24 mouse cellular contexts compared by ENCODE assay signal in the genomic region with DNA sequence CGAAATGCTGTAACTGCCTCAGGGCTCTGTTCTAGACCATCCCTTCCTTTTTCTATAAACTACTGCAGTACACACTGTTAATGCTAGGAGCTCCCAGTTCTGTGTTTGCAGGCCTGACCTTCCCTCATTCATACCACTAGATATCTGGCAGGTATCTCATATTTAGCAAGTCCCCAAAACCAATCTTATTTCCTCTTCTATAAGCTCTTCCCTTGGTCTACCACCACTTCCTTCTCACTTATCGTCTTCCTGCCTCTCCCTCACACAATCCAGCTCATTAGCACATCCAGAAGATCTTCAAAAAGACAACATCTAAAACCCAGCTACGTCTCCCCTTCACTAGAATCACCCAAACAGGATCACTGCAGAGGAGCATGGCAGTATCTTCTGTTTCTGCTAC. TPM values are rescaled to one million over a fixed set of nuclear protein-coding genes. Genes with fewer than 3 reads are reported as not detected.
A peak's percentile ranks its signal among the peaks of the same experiment; 100 is the strongest.
DNase-seq lines count a peak whose midpoint lies in the region; ATAC-seq lines count a peak whose summit lies in the region.
"Had no signal": no experiment of that assay in that cellular context is flagged by ENCODE, and none has a peak within 500 bp of the region (broad histone marks: within the 10 kb centered on the region; RNA-seq: fewer than 3 reads in every experiment).

No protein-coding gene starts in this region.

- no peaks in the 10 kb centered on the region for H3K27me3 ChIP-seq in hindbrain, embryonic 14.5 days (ENCODE audit: control insufficient read depth, insufficient read depth, low read length)
- H3K27me3 ChIP-seq in midbrain, embryonic 14.5 days (ENCODE audit: control insufficient read depth, insufficient read depth, low read length), result no peaks in the 10 kb centered on the region
- H3K27me3 ChIP-seq: heart, embryonic 13.5 days; Patski; stomach, embryonic 15.5 days had no signal

- no peaks in the 10 kb centered on the region for H3K4me1 ChIP-seq in hindbrain, embryonic 14.5 days (replicated peaks; ENCODE audit: control insufficient read depth, insufficient read depth, low read length)
- no peaks in the 10 kb centered on the region for H3K4me1 ChIP-seq in midbrain, embryonic 14.5 days (ENCODE audit: control insufficient read depth, insufficient read depth, low read length)

- WGBS in hindbrain, embryonic 14.5 days, result 92% methylated on average over 3 of the region's 3 CpGs
- 88% methylated on average over 3 of the region's 3 CpGs for WGBS in midbrain, embryonic 14.5 days

- no peak for DNase-seq in layer of hippocampus, adult 9-10 months (ENCODE audit: low spot score)
- DNase-seq in lung, postnatal 25 days (ENCODE audit: low spot score), result no peak
- no peak for DNase-seq in hindbrain, embryonic 14.5 days (ENCODE audit: low spot score)
- no peak for DNase-seq in midbrain, embryonic 14.5 days
- DNase-seq: adrenal gland, adult 2 months; cerebellum, adult 2 months; cerebellum, postnatal 25 days; gastrocnemius, postnatal 25 days; heart, adult 2 months; heart, postnatal 14 days; lung, adult 2 months; right cerebral cortex, postnatal 14 days; thymus, postnatal 36 days had no signal

- peaks cover 21% of the 10 kb centered on the region for H3K36me3 ChIP-seq in hindbrain, embryonic 14.5 days (replicated peaks; ENCODE audit: control insufficient read depth, insufficient read depth)
- H3K36me3 ChIP-seq in midbrain, embryonic 14.5 days (ENCODE audit: control insufficient read depth, insufficient read depth, low read length), result peaks cover 14% of the 10 kb centered on the region; the same call in 1 of the 2 replicates

- no peak overlapping the region for H3K4me3 ChIP-seq in hindbrain, embryonic 14.5 days (replicated peaks; ENCODE audit: low read length)
- no peak overlapping the region for H3K4me3 ChIP-seq in midbrain, embryonic 14.5 days (replicated peaks; ENCODE audit: low read depth, low read length)
- H3K4me3 ChIP-seq: heart, adult 2 months; heart, embryonic 13.5 days; left cerebral cortex, adult 2 months; stomach, embryonic 15.5 days had no signal

- H3K9me3 ChIP-seq in hindbrain, embryonic 14.5 days (ENCODE audit: control insufficient read depth, low read length), result peaks cover 6% of the 10 kb centered on the region; the same call in 1 of the 2 replicates
- H3K9me3 ChIP-seq in midbrain, embryonic 14.5 days (ENCODE audit: control insufficient read depth, low read length), result peaks cover 5% of the 10 kb centered on the region
- H3K9me3 ChIP-seq: stomach, embryonic 15.5 days had no signal

- no peak overlapping the region for H3K4me2 ChIP-seq in hindbrain, embryonic 14.5 days (replicated peaks)
- no peak overlapping the region for H3K4me2 ChIP-seq in midbrain, embryonic 14.5 days (ENCODE audit: low read length)
- H3K4me2 ChIP-seq: heart, embryonic 13.5 days; midbrain, embryonic 11.5 days; stomach, embryonic 15.5 days had no signal

- H3K27ac ChIP-seq in hindbrain, embryonic 14.5 days, result no peak overlapping the region
- no peak overlapping the region for H3K27ac ChIP-seq in midbrain, embryonic 14.5 days (replicated peaks; ENCODE audit: low read depth, low read length)
- H3K27ac ChIP-seq: heart, adult 2 months; heart, embryonic 13.5 days; kidney, postnatal 0 days; left cerebral cortex, adult 2 months; stomach, embryonic 15.5 days had no signal

- ATAC-seq in CD4-positive, CD25-positive, alpha-beta regulatory T cell, adult 4 months, result peak; percentile 43
- ATAC-seq in activated CD4-positive, CD25-positive, alpha-beta regulatory T cell, adult 4 months, result peak; percentile 36
- peak; percentile 60 for ATAC-seq in inflammation-experienced regulatory T-cells, adult 6 months
- peak; percentile 30; the same call in 1 of the 2 replicates for ATAC-seq in megakaryocyte-erythroid progenitor cell, adult 5-6 weeks (replicated peaks; ENCODE audit: low FRiP score, low TSS enrichment, poor library complexity, severe bottlenecking)
- ATAC-seq in hindbrain, embryonic 14.5 days (ENCODE audit: low FRiP score), result no peak
- no peak for ATAC-seq in midbrain, embryonic 14.5 days (ENCODE audit: low FRiP score, low TSS enrichment)
- ATAC-seq: forebrain, embryonic 14.5 days; Patski had no signal

- H3K9ac ChIP-seq in hindbrain, embryonic 14.5 days, result no peak overlapping the region
- H3K9ac ChIP-seq in midbrain, embryonic 14.5 days (replicated peaks; ENCODE audit: low read length), result no peak overlapping the region
- H3K9ac ChIP-seq: heart, embryonic 13.5 days; stomach, embryonic 15.5 days had no signal

RNA-seq across cellular contexts. Expression of gene Rasa2, which starts 19.1 kb away (rescaled TPM):
- 10 to 100 TPM; 31.2 to 43.3 TPM for polyA plus RNA-seq in CD4-positive, CD25-positive, alpha-beta regulatory T cell, adult 4 months (2017; shearing (Covaris generic))
- polyA plus RNA-seq in activated CD4-positive, CD25-positive, alpha-beta regulatory T cell, adult 4 months (2017; shearing (Covaris generic)), result 10 to 100 TPM; 36.2 to 36.7 TPM
- polyA plus RNA-seq in inflammation-experienced regulatory T-cells, adult 6 months (2017; shearing (Covaris generic)), result 10 to 100 TPM; 31.5 to 41.1 (median 34.3) TPM
- 8.7 and 9.7 TPM in 2 replicates for total RNA-seq in megakaryocyte-erythroid progenitor cell, adult 5-6 weeks (2014; fragmentation: Nextera tagmentation)
- 9.7 and 13.8 TPM in 2 replicates for total RNA-seq in megakaryocyte-erythroid progenitor cell, adult 5-6 weeks (2017)
- polyA plus RNA-seq in hindbrain, embryonic 14.5 days (2014; fragmentation: Nextera tagmentation; extraction: Ambion mirVana), result 17.8 and 21.1 TPM in 2 replicates
- polyA plus RNA-seq in midbrain, embryonic 14.5 days (2014; fragmentation: Nextera tagmentation; extraction: Ambion mirVana), result 15.7 and 17.9 TPM in 2 replicates

Comparison
In these comparisons a context has a peak if more than half of its experiments do, and no peak if none do; other contexts are left out.
1. ATAC-seq: peak in CD4-positive, CD25-positive, alpha-beta regulatory T cell, adult 4 months (single experiment), activated CD4-positive, CD25-positive, alpha-beta regulatory T cell, adult 4 months (single experiment), inflammation-experienced regulatory T-cells, adult 6 months (single experiment) and megakaryocyte-erythroid progenitor cell, adult 5-6 weeks (single experiment); none in hindbrain, embryonic 14.5 days (single experiment) and midbrain, embryonic 14.5 days (single experiment).